Mouse (Mus musculus): Measurements from ENCODE around the gene Acad11. TPM values are rescaled to one million over a fixed set of nuclear protein-coding genes. Genes with fewer than 3 reads are reported as not detected.

The Acad11 gene
- polyA plus RNA-seq, 1 experiment from 2014 or later, result 10.3 TPM

DNA sequence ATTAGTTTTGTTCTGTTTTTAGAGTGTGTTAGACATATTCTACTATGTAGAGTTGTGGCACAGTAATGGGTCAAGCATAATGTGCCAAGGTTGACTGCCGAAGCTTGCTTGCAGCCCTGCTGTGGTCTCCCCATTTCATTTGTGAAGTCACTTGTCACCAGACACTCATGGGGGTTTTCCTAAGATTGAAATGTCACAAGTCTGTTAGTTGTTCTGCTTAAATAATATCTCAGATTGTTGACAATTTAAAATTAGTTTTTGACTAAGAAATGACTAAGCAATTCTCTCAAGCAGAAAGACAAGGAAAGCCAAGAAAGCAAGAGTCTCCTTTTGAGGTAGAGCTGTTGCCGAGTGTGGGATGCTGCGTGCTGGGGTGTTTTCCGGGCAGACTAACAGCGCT is 29.8 kb downstream of the Acad11 start:
- no peaks in the 10 kb centered on the region for H3K4me1 ChIP-seq (ENCODE audit: control insufficient read depth, insufficient read depth, low read length)
- no peak overlapping the region for H3K9ac ChIP-seq (ENCODE audit: low read length)
- no peak overlapping the region for H3K4me2 ChIP-seq (ENCODE audit: low read depth, severe bottlenecking)
- DNase-seq (ENCODE audit: low spot score) (no peak), ATAC-seq (ENCODE audit: insufficient number of reproducible peaks, low FRiP score, low TSS enrichment, low read depth) (no peak)
- no peak overlapping the region for H3K27ac ChIP-seq (replicated peaks; ENCODE audit: low read depth, low read length)
- no peaks in the 10 kb centered on the region for H3K27me3 ChIP-seq (ENCODE audit: control insufficient read depth, insufficient read depth, low read length)
- no peak overlapping the region for H3K4me3 ChIP-seq (ENCODE audit: low read depth, low read length)
- H3K36me3 ChIP-seq (ENCODE audit: control insufficient read depth, insufficient read depth, low read length), result no peaks in the 10 kb centered on the region
- H3K9me3 ChIP-seq (ENCODE audit: control insufficient read depth, low read length), result no peaks in the 10 kb centered on the region
- 93% methylated on average over 5 of the region's 5 CpGs for WGBS

DNA sequence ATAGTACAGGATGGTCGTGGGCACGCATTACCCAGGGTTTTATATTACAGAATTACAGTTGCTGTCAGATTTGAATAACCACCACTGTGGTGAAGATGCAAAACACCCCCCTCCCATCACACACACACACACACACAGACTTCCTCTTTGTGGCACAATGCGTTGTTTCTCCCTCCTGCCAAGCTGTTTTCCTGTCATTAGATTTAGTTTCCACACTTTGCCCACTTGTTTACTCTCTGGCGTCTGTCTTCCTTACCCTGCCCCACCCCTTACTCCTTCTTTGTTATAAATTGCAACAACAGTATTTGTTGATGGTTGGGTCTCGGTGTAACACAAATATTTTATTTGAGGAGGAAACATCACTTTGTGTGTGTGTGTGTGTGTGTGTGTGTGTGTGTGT is 35.1 kb downstream of the Acad11 start:
- no peaks in the 10 kb centered on the region for H3K27me3 ChIP-seq (ENCODE audit: control insufficient read depth, insufficient read depth, low read length)
- H3K36me3 ChIP-seq (ENCODE audit: control insufficient read depth, insufficient read depth, low read length), result no peaks in the 10 kb centered on the region
- no peak overlapping the region for H3K9ac ChIP-seq (ENCODE audit: low read length)
- no peaks in the 10 kb centered on the region for H3K9me3 ChIP-seq (ENCODE audit: control insufficient read depth, low read length)
- 73% methylated on average over 5 of the region's 5 CpGs for WGBS
- DNase-seq (ENCODE audit: low spot score) (no peak), ATAC-seq (ENCODE audit: insufficient number of reproducible peaks, low FRiP score, low TSS enrichment, low read depth) (no peak)
- no peak overlapping the region for H3K4me3 ChIP-seq (ENCODE audit: low read depth, low read length)
- H3K27ac ChIP-seq (replicated peaks; ENCODE audit: low read depth, low read length), result no peak overlapping the region
- no peak overlapping the region for H3K4me2 ChIP-seq (ENCODE audit: low read depth, severe bottlenecking)
- H3K4me1 ChIP-seq (ENCODE audit: control insufficient read depth, insufficient read depth, low read length), result no peaks in the 10 kb centered on the region

DNA sequence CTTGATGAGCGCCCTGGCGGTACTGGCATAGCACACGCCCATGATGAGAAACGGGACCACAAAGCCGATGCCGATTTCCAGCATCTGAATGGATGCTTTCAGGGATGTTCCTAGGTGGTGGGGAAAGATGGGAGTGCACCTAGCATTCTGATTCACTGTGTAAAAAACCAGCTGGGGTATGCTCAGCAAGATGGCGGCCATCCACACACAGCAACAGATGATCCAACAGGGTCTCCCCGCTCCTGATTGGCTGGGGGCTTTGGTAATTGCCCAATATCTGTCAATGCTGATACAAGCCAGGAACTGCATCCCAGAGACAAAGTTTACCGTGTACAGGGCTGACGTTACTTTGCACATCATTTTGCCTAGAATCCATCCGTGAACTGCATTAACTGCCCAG is 35.9 kb downstream of the Acad11 start:
- ATAC-seq (ENCODE audit: insufficient number of reproducible peaks, low FRiP score, low TSS enrichment, low read depth) (no peak), DNase-seq (ENCODE audit: low spot score) (no peak)
- no peaks in the 10 kb centered on the region for H3K4me1 ChIP-seq (ENCODE audit: control insufficient read depth, insufficient read depth, low read length)
- 88% methylated on average over 11 of the region's 11 CpGs for WGBS
- no peak overlapping the region for H3K9ac ChIP-seq (ENCODE audit: low read length)
- no peaks in the 10 kb centered on the region for H3K9me3 ChIP-seq (ENCODE audit: control insufficient read depth, low read length)
- no peak overlapping the region for H3K4me3 ChIP-seq (ENCODE audit: low read depth, low read length)
- H3K27me3 ChIP-seq (ENCODE audit: control insufficient read depth, insufficient read depth, low read length), result no peaks in the 10 kb centered on the region
- no peak overlapping the region for H3K27ac ChIP-seq (replicated peaks; ENCODE audit: low read depth, low read length)
- H3K4me2 ChIP-seq (ENCODE audit: low read depth, severe bottlenecking), result no peak overlapping the region
- no peaks in the 10 kb centered on the region for H3K36me3 ChIP-seq (ENCODE audit: control insufficient read depth, insufficient read depth, low read length)

DNA sequence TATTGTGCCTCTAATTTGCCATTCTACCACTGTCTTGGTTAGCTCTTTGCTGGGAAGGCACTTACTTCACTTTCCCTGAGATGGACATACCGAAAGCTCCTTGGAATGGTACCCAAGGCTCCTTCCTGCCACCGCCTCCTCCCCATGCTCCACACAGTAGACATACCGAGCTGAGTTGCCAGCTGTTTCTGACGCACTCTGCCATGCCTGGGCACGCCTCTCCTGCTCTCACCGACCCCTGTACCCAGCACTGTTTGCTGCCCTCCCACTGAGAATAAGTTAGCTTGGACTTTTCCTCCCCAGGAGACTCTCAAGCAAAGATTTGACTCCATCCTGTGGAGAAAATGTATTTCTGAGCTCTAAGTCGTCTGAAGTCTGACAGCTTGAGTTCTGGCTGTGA is 37.6 kb downstream of the Acad11 start:
- WGBS, result 53% methylated on average over 7 of the region's 7 CpGs
- no peak overlapping the region for H3K4me3 ChIP-seq (ENCODE audit: low read depth, low read length)
- H3K27ac ChIP-seq (replicated peaks; ENCODE audit: low read depth, low read length), result no peak overlapping the region
- no peaks in the 10 kb centered on the region for H3K4me1 ChIP-seq (ENCODE audit: control insufficient read depth, insufficient read depth, low read length)
- H3K27me3 ChIP-seq (ENCODE audit: control insufficient read depth, insufficient read depth, low read length), result no peaks in the 10 kb centered on the region
- H3K9me3 ChIP-seq (ENCODE audit: control insufficient read depth, low read length), result no peaks in the 10 kb centered on the region
- DNase-seq (ENCODE audit: low spot score) (no peak), ATAC-seq (ENCODE audit: insufficient number of reproducible peaks, low FRiP score, low TSS enrichment, low read depth) (no peak)
- no peak overlapping the region for H3K4me2 ChIP-seq (ENCODE audit: low read depth, severe bottlenecking)
- no peaks in the 10 kb centered on the region for H3K36me3 ChIP-seq (ENCODE audit: control insufficient read depth, insufficient read depth, low read length)
- H3K9ac ChIP-seq (ENCODE audit: low read length), result no peak overlapping the region

DNA sequence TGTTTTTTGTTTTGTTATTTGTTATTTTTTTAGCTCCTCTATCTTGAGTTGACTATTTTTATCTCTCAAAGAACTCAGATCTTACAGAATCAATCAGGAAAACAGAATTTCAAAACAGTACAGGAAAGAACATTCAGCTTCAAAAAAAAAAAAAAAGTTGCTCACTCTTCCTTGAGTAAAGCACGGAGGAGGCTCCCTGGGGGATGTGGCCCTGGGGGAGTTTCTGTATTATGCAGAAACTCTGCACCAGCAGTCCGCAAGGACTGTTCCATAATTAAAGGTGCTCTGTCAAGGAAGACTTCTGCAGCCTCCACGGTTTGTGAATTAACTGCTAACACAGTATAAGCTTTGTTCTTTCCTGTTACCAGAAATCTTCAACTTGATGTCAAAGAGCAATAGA is 38.3 kb downstream of the Acad11 start:
- no peak overlapping the region for H3K27ac ChIP-seq (replicated peaks; ENCODE audit: low read depth, low read length)
- WGBS, result 54% methylated on average over 3 of the region's 3 CpGs
- DNase-seq (ENCODE audit: low spot score) (no peak), ATAC-seq (ENCODE audit: insufficient number of reproducible peaks, low FRiP score, low TSS enrichment, low read depth) (no peak)
- no peaks in the 10 kb centered on the region for H3K9me3 ChIP-seq (ENCODE audit: control insufficient read depth, low read length)
- no peak overlapping the region for H3K9ac ChIP-seq (ENCODE audit: low read length)
- no peaks in the 10 kb centered on the region for H3K27me3 ChIP-seq (ENCODE audit: control insufficient read depth, insufficient read depth, low read length)
- no peaks in the 10 kb centered on the region for H3K36me3 ChIP-seq (ENCODE audit: control insufficient read depth, insufficient read depth, low read length)
- H3K4me1 ChIP-seq (ENCODE audit: control insufficient read depth, insufficient read depth, low read length), result no peaks in the 10 kb centered on the region
- no peak overlapping the region for H3K4me2 ChIP-seq (ENCODE audit: low read depth, severe bottlenecking)
- no peak overlapping the region for H3K4me3 ChIP-seq (ENCODE audit: low read depth, low read length)

DNA sequence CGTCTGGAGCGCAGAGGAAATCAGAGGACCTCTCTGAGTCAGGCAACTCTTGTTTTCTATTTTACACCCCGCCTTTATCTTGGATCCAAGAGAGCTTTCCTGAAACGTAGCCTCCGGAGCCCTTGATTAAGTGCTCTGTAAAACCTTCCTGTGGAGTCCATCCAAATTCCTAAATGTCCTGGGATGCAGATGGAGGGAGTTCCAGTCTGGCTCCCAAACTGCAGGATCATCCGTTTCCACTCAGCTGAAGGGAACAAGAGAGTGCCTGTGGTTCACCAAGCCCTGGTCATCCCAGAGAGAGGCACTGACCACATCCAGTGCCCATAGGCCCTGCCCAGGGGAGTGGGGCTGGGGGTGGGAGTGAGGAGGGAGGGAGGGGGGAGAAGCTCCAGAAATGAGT is 39.1 kb downstream of the Acad11 start:
- Histone ChIP-seq H3K27ac (replicated peaks; ENCODE audit: low read depth, low read length) (no peak overlapping the region), H3K4me3 (ENCODE audit: low read depth, low read length) (no peak overlapping the region), H3K36me3 (ENCODE audit: control insufficient read depth, insufficient read depth, low read length) (no peaks in the 10 kb centered on the region), H3K27me3 (ENCODE audit: control insufficient read depth, insufficient read depth, low read length) (no peaks in the 10 kb centered on the region), H3K9ac (ENCODE audit: low read length) (no peak overlapping the region), H3K4me1 (ENCODE audit: control insufficient read depth, insufficient read depth, low read length) (no peaks in the 10 kb centered on the region), H3K9me3 (ENCODE audit: control insufficient read depth, low read length) (no peaks in the 10 kb centered on the region), H3K4me2 (ENCODE audit: low read depth, severe bottlenecking) (no peak overlapping the region)
- WGBS, result 43% methylated on average over 6 of the region's 6 CpGs
- no peak for ATAC-seq (ENCODE audit: insufficient number of reproducible peaks, low FRiP score, low TSS enrichment, low read depth)
- DNase-seq (ENCODE audit: low spot score), result no peak

DNA sequence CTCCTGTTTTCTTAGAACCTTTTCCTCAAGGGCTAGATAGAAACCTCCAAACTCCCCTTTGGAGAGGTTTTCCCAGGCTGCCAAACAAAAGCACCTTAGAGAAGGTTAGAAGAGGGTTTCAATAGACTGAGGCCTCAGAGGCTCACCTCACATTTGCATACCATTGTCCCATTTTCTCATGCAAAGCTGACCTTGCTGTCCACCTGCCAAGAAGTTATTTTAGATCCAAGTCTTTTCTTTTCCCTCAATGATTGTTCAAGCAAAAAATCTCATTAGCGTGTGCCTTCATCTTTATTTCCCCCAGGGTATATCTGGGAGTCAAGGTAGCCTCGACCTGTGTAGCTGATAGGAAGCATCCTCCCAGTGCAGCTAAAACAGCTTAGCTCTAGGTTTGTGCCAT is 39.7 kb downstream of the Acad11 start:
- Histone ChIP-seq H3K9me3 (ENCODE audit: control insufficient read depth, low read length) (no peaks in the 10 kb centered on the region), H3K27me3 (ENCODE audit: control insufficient read depth, insufficient read depth, low read length) (no peaks in the 10 kb centered on the region), H3K4me1 (ENCODE audit: control insufficient read depth, insufficient read depth, low read length) (no peaks in the 10 kb centered on the region), H3K36me3 (ENCODE audit: control insufficient read depth, insufficient read depth, low read length) (no peaks in the 10 kb centered on the region), H3K9ac (ENCODE audit: low read length) (no peak overlapping the region), H3K27ac (replicated peaks; ENCODE audit: low read depth, low read length) (no peak overlapping the region), H3K4me3 (ENCODE audit: low read depth, low read length) (no peak overlapping the region), H3K4me2 (ENCODE audit: low read depth, severe bottlenecking) (no peak overlapping the region)
- no peak for ATAC-seq (ENCODE audit: insufficient number of reproducible peaks, low FRiP score, low TSS enrichment, low read depth)
- 64% methylated on average over 2 of the region's 2 CpGs for WGBS
- DNase-seq (ENCODE audit: low spot score), result no peak

DNA sequence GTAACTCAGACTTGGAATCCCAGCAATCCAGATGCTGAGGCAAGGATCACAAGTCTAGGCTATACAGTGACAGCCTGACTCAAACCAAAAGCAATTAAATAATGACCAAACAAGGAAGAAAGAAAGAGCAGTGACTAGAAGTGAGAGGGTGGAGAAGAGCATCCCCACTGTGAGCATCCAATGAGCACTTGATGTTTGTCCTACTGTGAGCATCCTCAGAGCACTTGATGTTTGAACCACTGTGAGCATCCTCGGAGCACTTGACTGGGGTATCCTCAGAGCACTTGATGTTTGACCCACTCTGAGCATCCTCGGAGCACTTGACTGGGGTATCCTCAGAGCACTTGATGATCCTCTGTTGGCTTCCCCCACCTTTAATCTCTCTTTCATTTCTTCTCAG is 41.8 kb downstream of the Acad11 start:
- ATAC-seq (ENCODE audit: insufficient number of reproducible peaks, low FRiP score, low TSS enrichment, low read depth) (no peak), DNase-seq (ENCODE audit: low spot score) (no peak)
- H3K36me3 ChIP-seq (ENCODE audit: control insufficient read depth, insufficient read depth, low read length), result no peaks in the 10 kb centered on the region
- H3K9me3 ChIP-seq (ENCODE audit: control insufficient read depth, low read length), result no peaks in the 10 kb centered on the region
- H3K4me2 ChIP-seq (ENCODE audit: low read depth, severe bottlenecking), result no peak overlapping the region
- H3K27ac ChIP-seq (replicated peaks; ENCODE audit: low read depth, low read length), result no peak overlapping the region
- no peak overlapping the region for H3K4me3 ChIP-seq (ENCODE audit: low read depth, low read length)
- no peak overlapping the region for H3K9ac ChIP-seq (ENCODE audit: low read length)
- no peaks in the 10 kb centered on the region for H3K4me1 ChIP-seq (ENCODE audit: control insufficient read depth, insufficient read depth, low read length)
- 88% methylated on average over 2 of the region's 2 CpGs for WGBS
- no peaks in the 10 kb centered on the region for H3K27me3 ChIP-seq (ENCODE audit: control insufficient read depth, insufficient read depth, low read length)

DNA sequence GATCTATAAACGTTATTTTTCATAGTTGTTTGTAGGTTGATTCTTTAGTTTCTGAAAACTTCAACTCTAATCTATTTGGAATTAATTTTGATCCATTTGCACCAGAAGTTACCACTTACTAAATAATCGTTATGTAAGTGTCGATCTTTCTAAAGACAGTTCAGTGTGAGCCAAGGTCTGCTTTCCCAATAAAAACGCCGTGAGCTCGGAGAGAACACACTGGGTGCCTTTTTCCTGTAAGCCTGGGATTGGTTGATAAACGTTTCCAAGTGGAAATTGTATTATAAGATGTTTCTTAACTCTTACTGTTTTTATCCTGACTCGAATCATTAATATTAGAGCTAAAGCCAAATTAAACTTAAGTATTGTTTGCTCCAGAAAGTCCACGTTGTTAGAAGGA is 43.8 kb downstream of the Acad11 start:
- Histone ChIP-seq H3K4me2 (ENCODE audit: low read depth, severe bottlenecking) (no peak overlapping the region), H3K27me3 (ENCODE audit: control insufficient read depth, insufficient read depth, low read length) (no peaks in the 10 kb centered on the region)

More for the DNA sequence above, 43.8 kb downstream of the Acad11 start:
- DNase-seq (ENCODE audit: low spot score) (no peak), ATAC-seq (ENCODE audit: insufficient number of reproducible peaks, low FRiP score, low TSS enrichment, low read depth) (no peak)
- Histone ChIP-seq H3K9ac (ENCODE audit: low read length) (no peak overlapping the region), H3K36me3 (ENCODE audit: control insufficient read depth, insufficient read depth, low read length) (no peaks in the 10 kb centered on the region), H3K4me3 (ENCODE audit: low read depth, low read length) (no peak overlapping the region), H3K27ac (replicated peaks; ENCODE audit: low read depth, low read length) (no peak overlapping the region), H3K9me3 (ENCODE audit: control insufficient read depth, low read length) (no peaks in the 10 kb centered on the region), H3K4me1 (ENCODE audit: control insufficient read depth, insufficient read depth, low read length) (no peaks in the 10 kb centered on the region)
- WGBS, result 82% methylated on average over 9 of the region's 9 CpGs

Data from limb, embryonic 11.5 days (tissue).